Mouse (Mus musculus) lung, postnatal 0 days (tissue): Measurements from ENCODE around the gene D930020B18Rik. TPM values are rescaled to one million over a fixed set of nuclear protein-coding genes. Genes with fewer than 3 reads are reported as not detected.

ENCODE experiments used
- ATAC-seq: fragments of 200-750 bp; cut with Nextera tagmentation; 2 replicates; pipeline ENCODE4 v1.8.0; 2017; ENCODE audit warnings: moderate library complexity
- DNase-seq: peaks from one replicate; pipeline ENCODE4 v3.0.0-alpha.2; 2016; ENCODE audit warnings: low spot score
- H3K27ac ChIP-seq: fragments of 300-500 bp; sonication (generic); 2 replicates; pipeline ENCODE4 v1.5.1; 2014; ENCODE audit warnings: antibody characterized with exemption, mild to moderate bottlenecking, low read length, mixed read lengths
- H3K27me3 ChIP-seq: fragments of 300-500 bp; sonication (generic); replicated peaks from 2 replicates; pipeline ENCODE4 v1.6.1; 2014; ENCODE audit warnings: low read length, mixed read lengths; ENCODE audit not compliant: insufficient read depth
- H3K36me3 ChIP-seq: fragments of 300-500 bp; sonication (generic); 2 replicates; pipeline ENCODE4 v1.6.1; 2014; ENCODE audit warnings: low read length, mixed read lengths; ENCODE audit not compliant: insufficient read depth
- H3K4me1 ChIP-seq: fragments of 300-500 bp; sonication (generic); 2 replicates; pipeline ENCODE4 v1.6.1; 2014; ENCODE audit warnings: antibody characterized with exemption, low read depth, low read length, mixed read lengths; ENCODE audit not compliant: insufficient read depth
- H3K4me2 ChIP-seq: fragments of 300-500 bp; sonication (generic); replicated peaks from 2 replicates; pipeline ENCODE4 v1.6.1; 2014; ENCODE audit warnings: low read depth, mild to moderate bottlenecking, low read length, moderate library complexity, mixed read lengths
- H3K4me3 ChIP-seq: fragments of 300-500 bp; sonication (generic); 2 replicates; pipeline ENCODE4 v1.5.1; 2014; ENCODE audit warnings: low read depth, low read length
- H3K9ac ChIP-seq: fragments of 300-500 bp; sonication (generic); replicated peaks from 2 replicates; pipeline ENCODE4 v1.6.1; 2014; ENCODE audit warnings: low read depth, mild to moderate bottlenecking
- H3K9me3 ChIP-seq: fragments of 300-500 bp; sonication (generic); 2 replicates; pipeline ENCODE4 v1.6.1; 2016; ENCODE audit warnings: low read length, mixed read lengths
- CTCF ChIP-seq: IDR thresholded peaks from 2 replicates; pipeline ENCODE4 v1.5.1; 2016; ENCODE audit warnings: antibody characterized with exemption, mild to moderate bottlenecking
- EP300 ChIP-seq: IDR thresholded peaks from 2 replicates; pipeline ENCODE4 v1.6.1; 2016; ENCODE audit warnings: antibody characterized with exemption, mild to moderate bottlenecking, control low read depth
- WGBS: fragments of 180-500 bp; shearing (Covaris S2); extraction: QIAGEN DNeasy Blood & Tissue Kit; methylation state at CpG from one replicate; pipeline ENCODE4 v1.1.7; 2014; 5-methylcytosine and 5-hydroxymethylcytosine counted together
- polyA plus RNA-seq: library from polyadenylated mRNA; unstranded; fragments of >200 nt; fragmentation: Nextera tagmentation; extraction: Ambion mirVana; gene quantifications from 2 replicates; pipeline ENCODE4 v1.2.1, GENCODE M21; 2015

The D930020B18Rik gene
- polyA plus RNA-seq, 1 experiment from 2014 or later, result 0.44 TPM

DNA sequence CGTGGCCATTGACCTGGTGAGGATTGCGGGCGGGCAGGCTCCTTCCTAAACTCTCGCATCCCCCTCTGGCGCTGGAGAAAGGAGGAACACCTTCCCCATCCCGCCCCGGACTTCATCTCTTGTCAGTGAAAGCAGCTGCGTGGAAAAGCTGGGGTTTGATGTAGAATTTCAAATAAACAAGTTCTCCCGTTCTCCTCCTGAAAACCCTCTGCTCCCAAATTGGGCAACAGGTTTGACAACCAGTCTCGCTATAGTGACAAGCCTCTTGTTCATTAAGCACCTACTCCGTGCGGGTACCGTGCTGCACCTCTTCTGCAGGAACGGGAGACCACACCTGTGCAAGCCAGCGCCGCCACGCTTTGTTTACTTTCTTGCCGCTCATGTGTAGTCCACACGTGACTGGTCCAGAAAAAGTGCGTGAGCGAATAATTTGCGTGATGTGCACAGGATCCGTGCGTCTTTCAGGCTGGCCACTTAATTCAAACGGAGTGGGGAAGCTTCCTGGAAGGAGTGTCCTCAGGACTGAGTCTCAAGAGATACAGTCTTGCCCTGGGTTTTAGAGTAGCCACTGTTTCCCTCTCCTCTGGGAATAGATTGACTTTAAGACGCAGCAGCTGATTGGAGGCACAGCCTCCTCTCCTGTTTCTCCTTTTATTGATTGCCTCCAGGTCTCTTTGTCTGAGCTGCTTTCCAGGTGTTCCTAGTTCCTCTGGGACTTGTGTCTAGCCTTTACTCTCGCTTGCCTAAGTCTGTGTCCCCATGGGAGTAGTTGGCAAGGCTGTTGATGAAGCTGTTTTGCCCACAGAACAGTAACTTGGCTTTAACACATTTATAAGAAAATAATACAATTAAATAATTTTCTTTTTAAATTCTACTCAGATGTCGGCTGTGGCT is 913 bp downstream of the D930020B18Rik start:
- no peaks in the 10 kb centered on the region for H3K9me3 ChIP-seq
- H3K27me3 ChIP-seq, result peaks cover 15% of the 10 kb centered on the region; the same call in 1 of the 2 replicates
- no peaks in the 10 kb centered on the region for H3K36me3 ChIP-seq
- peak; percentile 25 for DNase-seq
- 7% methylated on average over 28 of the region's 28 CpGs for WGBS
- H3K4me2 ChIP-seq, result peak overlapping the region; percentile 95
- peak; percentile 38; the same call in 1 of the 2 replicates for ATAC-seq
- TF ChIP-seq CTCF (no peak), EP300 (no peak)
- H3K27ac ChIP-seq, result no peak overlapping the region
- H3K4me3 ChIP-seq, result peak overlapping the region; percentile 48
- H3K4me1 ChIP-seq, result no peaks in the 10 kb centered on the region; the same call in 1 of the 2 replicates
- H3K9ac ChIP-seq, result no peak overlapping the region

DNA sequence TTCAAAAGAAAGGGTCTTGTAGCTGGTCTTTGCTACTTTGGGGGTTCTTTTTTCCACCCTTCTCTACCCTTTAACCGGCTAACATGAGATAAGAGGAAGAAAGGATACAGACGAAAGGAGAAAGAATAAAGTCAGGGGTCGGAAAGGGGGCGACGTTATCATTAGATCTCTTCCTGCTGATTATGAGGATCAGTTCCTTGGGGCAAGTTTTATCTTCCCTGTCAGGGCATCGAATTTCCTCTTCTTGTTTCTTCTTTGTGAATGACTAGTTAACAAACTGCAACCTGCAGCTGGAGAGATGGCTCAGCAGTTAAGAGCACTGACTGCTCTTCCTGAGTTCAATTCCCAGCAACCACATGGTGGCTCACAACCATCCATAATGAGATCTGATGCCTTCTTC is 4.9 kb downstream of the D930020B18Rik start:
- no peak overlapping the region for H3K4me2 ChIP-seq
- peaks cover 7% of the 10 kb centered on the region; the same call in 1 of the 2 replicates for H3K27me3 ChIP-seq
- no peaks in the 10 kb centered on the region for H3K36me3 ChIP-seq
- H3K27ac ChIP-seq, result no peak overlapping the region
- TF ChIP-seq CTCF, result no peak
- no peak for TF ChIP-seq EP300
- H3K4me1 ChIP-seq, result no peaks in the 10 kb centered on the region; the same call in 1 of the 2 replicates
- no peak overlapping the region for H3K9ac ChIP-seq
- no peak for ATAC-seq
- DNase-seq, result no peak
- H3K9me3 ChIP-seq, result no peaks in the 10 kb centered on the region
- 43% methylated on average over 6 of the region's 6 CpGs for WGBS
- no peak overlapping the region for H3K4me3 ChIP-seq

DNA sequence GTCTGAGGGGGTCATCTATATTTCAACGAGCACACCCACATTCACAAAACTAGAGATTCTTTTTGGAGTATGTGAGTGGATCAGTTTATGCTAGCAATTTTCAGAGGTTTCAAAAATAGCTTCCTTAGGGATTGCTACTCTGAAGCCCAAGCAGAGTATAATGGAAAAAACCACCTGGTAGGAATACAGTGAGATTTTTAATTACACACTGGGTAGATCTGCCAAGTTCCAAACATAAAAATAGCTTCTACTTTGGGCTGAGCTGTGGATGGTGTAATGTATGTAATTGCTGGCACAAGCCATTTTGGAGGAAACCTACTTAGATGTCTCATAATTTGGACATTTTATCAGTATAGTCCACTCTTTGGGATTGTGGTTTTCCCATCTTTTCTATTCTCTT is 11.7 kb downstream of the D930020B18Rik start:
- WGBS, result 75% methylated on average over 1 of the region's 1 CpGs
- TF ChIP-seq CTCF (no peak), EP300 (no peak)
- H3K9ac ChIP-seq, result no peak overlapping the region
- H3K4me2 ChIP-seq, result no peak overlapping the region
- H3K9me3 ChIP-seq, result no peaks in the 10 kb centered on the region
- H3K4me3 ChIP-seq, result no peak overlapping the region
- no peaks in the 10 kb centered on the region for H3K36me3 ChIP-seq
- no peaks in the 10 kb centered on the region for H3K27me3 ChIP-seq
- no peak for ATAC-seq
- DNase-seq, result no peak
- H3K4me1 ChIP-seq, result no peaks in the 10 kb centered on the region
- no peak overlapping the region for H3K27ac ChIP-seq

DNA sequence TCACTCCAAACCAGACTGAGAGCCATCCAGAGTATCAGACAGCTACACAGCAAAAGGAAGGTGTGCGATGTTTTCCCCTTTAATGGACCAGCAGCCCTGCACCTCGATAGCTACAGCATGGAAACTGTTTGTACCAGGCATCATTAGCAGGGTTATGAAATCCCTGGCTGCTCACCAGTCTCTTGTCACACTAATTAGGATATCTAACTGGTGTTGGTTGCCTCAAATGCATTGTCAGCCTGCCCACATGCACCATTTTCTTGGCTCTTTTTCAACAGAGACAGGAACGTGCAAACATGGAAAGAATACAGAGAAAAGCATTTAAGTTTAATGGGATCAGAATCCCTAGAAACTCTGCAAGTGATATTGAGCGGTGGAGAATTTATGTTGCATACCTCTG is 14.5 kb downstream of the D930020B18Rik start:
- DNase-seq (no peak), ATAC-seq (no peak)
- no peak overlapping the region for H3K4me2 ChIP-seq
- TF ChIP-seq CTCF (no peak), EP300 (no peak)
- WGBS, result 82% methylated on average over 4 of the region's 4 CpGs
- H3K4me1 ChIP-seq, result no peaks in the 10 kb centered on the region
- H3K9me3 ChIP-seq, result no peaks in the 10 kb centered on the region
- H3K27ac ChIP-seq, result no peak overlapping the region
- H3K27me3 ChIP-seq, result no peaks in the 10 kb centered on the region
- no peaks in the 10 kb centered on the region for H3K36me3 ChIP-seq
- H3K9ac ChIP-seq, result no peak overlapping the region
- H3K4me3 ChIP-seq, result no peak overlapping the region

DNA sequence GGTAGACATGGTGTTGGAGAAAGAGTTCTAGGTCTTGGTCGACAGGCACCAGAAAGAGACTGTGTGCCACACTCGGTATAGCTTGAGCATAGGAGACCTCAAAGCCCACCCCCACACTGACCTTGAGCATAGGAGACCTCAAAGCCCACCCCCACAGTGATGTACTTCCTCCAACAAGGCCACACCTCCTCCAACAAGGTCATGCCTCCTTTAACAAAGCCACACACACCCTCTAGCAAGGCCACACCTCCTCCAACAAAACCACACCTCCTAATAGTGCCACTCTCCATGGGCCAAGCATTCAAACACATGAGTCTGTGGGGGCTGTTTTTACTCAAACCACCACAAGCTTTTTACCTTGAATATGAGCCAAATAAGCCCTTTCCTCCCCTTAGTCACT is 21.3 kb downstream of the D930020B18Rik start:
- no peak overlapping the region for H3K9ac ChIP-seq
- TF ChIP-seq EP300 (no peak), CTCF (no peak)
- no peak overlapping the region for H3K4me2 ChIP-seq
- no peaks in the 10 kb centered on the region for H3K4me1 ChIP-seq
- 91% methylated on average over 2 of the region's 2 CpGs for WGBS
- H3K4me3 ChIP-seq, result no peak overlapping the region
- no peaks in the 10 kb centered on the region for H3K27me3 ChIP-seq
- no peak overlapping the region for H3K27ac ChIP-seq
- H3K36me3 ChIP-seq, result no peaks in the 10 kb centered on the region
- ATAC-seq (no peak), DNase-seq (no peak)
- no peaks in the 10 kb centered on the region for H3K9me3 ChIP-seq

DNA sequence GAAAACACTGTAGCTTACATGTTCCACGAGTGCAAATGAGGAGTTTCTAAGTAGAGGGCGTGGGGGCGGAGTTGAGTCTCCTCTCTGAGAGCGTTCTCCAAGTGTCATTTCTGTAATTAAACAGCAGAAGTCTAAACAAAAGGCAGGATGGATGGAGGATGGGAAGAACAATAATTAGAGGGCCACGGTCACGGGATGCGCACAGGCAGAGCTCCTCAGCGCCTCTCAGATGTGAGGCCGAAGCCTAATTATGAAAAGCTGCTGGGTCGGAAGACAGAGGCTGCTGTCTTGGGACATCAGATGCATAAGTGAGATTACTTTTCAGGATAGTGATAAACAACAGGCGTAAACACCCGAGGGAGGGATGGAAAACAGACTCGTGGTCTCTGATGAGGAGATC is 22.2 kb downstream of the D930020B18Rik start:
- Histone ChIP-seq H3K27ac (no peak overlapping the region), H3K4me2 (no peak overlapping the region)

More for the DNA sequence above, 22.2 kb downstream of the D930020B18Rik start:
- no peak for TF ChIP-seq CTCF
- no peak for TF ChIP-seq EP300
- 64% methylated on average over 13 of the region's 13 CpGs for WGBS
- no peaks in the 10 kb centered on the region for H3K4me1 ChIP-seq
- H3K27me3 ChIP-seq, result no peaks in the 10 kb centered on the region
- no peak for ATAC-seq
- H3K9me3 ChIP-seq, result no peaks in the 10 kb centered on the region
- H3K36me3 ChIP-seq, result no peaks in the 10 kb centered on the region
- no peak for DNase-seq
- no peak overlapping the region for H3K9ac ChIP-seq
- H3K4me3 ChIP-seq, result no peak overlapping the region
